Mouse (Mus musculus) cerebellum, postnatal 10 days (tissue): ENCODE data around the gene Pou4f2.

Experiments
- DNase-seq, 2 experiments: peaks; one replicate each; pipeline ENCODE4 v3.0.0; 2021; ENCODE audit warnings: mixed read lengths in 2 of 2

Pou4f2 gene

DNA sequence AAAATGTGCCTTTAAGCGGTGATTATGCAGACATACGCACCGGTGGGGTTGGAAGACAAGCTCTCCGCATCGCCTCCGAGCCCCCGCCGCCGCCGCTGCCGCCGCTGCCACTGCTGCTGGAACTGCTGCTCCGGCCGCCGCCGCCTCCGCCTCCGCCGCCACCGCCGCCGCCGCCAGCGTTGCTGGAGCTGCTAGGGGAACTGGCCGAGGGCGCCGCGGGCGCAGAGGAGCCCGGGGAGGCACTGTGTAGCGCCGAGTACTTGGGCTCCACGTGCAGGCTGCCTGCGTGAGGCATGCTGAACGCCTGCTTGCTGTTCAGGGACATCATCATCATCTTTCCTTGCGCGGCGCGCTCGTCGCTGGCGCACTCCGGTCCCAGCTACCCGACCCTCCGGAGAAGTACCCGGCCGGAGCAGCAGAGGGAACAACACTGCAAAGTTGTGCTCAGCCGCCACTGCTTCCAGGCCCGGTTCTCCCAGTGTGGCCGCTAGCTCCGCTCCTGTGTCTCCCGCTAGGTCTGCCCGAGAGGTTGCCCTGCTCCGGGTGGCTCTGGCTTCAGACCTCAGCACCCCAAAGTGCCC is at the start of gene Pou4f2:
Gene Pou4f2, minus strand, starts transcription at position 575 of the 581 bp plus-strand sequence.
- peak; percentile 58 to 59 for DNase-seq

DNA sequence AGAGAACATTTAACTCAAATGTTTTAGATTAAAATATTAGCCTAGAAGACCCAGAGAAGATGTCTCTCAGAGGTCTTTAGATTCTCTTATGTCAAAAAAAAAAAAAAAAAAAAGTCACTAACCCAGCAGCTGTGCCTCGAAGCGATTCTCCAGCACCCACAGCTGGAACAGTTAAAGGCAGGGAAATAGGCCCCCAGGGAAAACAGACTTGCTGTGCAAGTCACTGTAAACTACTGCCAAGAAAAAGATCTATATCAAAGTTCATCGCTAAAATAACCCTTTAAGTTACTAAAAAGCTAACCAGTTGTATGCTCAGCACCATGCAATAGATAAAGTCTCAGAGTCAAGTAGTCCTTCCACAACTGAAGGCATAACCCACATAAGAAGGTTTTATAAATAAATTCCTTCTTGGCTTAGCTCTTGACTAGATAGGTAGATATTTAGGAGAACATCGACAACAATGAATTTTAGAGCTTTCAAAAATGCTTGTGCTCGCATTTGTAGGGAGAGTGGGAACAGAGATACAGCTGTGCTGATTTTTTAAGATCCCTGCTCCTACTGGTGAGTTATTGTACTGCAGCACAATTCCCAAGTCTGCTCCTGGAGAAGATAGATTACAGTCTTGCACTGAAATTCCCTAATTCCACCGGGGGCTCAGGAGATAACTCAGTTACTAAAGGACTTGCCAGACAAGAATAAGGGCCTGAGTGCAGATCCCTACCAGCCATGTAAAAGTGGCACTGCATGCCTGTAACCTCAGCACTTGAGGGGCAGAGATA is 40.8 kb upstream of the Pou4f2 start:
- DNase-seq = peak; percentile 8 to 19

DNA sequence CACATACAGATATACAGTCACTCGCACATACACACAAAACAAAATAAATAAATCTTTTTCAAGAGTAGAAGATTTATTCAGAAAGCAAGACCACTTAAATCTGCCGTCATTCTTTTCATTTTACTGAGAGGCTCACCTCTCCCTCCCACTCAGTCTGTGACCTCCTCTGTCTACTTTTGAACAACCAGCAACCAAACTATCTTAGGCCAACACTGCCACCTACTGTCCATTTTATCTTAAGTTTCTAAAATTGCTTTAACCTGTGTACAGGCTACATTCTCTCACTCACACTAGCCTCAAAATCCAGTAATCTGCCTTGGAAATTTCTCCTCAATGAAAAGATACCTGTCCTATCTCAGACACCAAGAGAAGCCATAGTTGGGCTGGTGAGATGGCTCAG is 31.4 kb upstream of the Pou4f2 start:
- peak; percentile 4 to 8 for DNase-seq

DNA sequence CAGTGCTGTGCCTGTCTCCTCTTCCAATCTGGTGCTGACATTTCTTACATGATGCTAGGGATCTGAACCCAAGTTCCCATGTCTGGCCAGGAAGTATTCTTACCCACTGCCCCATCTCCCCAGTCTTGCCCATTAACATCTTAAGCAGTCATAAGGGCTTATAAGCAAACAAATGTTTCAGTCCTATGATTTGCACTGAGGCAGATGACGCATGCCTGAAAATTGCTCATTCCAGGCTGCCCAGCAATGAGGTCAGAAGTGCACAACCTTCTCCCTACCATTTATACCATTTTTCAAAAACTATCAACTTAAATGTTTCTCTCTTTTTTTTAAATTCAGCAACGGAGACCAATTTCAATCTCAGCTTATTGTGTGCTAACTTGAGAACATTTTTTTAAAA is 27.5 kb upstream of the Pou4f2 start:
- no peak for DNase-seq

DNA sequence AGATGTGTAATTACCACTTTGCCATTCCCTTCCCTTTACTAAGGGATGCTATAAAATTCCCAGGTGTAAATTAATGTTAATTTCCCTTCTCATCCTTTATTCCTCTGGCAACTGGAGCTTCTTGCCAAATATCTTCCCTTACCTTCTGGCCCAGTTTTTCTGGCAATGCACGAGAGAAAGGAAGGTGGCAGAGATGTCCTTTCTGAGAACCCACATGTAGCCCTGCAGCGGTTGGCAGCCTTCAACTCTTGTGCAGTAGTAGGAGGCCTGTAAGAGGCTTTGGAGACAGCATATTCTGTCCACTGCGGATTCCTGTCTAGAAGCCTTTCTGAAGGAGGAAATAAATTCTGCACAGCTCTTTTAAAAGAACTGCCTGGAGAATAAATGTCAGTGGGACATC is 20.0 kb upstream of the Pou4f2 start:
- no peak for DNase-seq

DNA sequence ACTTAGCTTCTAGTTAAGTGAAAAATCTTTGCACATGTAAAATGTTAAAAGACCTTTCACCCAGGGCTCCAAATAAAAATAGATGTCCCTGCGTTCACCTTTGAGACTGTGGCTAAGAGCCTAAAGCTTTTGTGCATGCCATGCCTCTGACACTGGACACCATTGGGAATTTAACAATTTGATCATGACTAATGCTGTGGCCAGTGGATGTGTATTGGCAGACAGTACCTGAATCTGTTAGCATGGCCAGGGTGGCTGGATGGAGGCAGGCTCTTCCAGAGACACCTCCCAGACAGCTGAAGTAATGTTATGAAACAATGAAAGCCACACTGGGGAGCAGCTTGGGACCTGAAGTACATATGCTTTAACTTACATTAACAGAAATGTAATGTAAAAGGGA is 6.3 kb upstream of the Pou4f2 start:
- no peak for DNase-seq

DNA sequence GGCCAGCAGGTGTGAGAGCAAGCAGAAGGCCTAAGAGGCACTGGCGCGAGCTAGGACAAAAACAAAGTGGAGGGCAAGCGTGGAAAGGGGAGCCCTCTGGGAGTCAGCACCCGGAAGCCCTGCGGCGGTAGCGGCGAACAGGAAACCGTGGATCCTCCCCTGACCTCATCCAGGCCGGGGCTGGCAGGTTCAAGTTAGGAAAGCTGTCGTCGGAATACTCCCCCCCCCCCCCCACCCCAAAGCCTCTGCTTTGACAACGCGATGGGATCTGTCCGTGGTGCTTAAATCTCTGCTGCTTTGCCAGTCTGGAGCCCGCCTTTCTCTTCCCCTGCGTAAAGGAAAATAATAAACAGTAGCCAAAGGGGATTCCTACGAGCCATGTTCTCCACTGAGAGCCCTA is 1.7 kb upstream of the Pou4f2 start:
- peak; percentile 25 to 32 for DNase-seq

DNA sequence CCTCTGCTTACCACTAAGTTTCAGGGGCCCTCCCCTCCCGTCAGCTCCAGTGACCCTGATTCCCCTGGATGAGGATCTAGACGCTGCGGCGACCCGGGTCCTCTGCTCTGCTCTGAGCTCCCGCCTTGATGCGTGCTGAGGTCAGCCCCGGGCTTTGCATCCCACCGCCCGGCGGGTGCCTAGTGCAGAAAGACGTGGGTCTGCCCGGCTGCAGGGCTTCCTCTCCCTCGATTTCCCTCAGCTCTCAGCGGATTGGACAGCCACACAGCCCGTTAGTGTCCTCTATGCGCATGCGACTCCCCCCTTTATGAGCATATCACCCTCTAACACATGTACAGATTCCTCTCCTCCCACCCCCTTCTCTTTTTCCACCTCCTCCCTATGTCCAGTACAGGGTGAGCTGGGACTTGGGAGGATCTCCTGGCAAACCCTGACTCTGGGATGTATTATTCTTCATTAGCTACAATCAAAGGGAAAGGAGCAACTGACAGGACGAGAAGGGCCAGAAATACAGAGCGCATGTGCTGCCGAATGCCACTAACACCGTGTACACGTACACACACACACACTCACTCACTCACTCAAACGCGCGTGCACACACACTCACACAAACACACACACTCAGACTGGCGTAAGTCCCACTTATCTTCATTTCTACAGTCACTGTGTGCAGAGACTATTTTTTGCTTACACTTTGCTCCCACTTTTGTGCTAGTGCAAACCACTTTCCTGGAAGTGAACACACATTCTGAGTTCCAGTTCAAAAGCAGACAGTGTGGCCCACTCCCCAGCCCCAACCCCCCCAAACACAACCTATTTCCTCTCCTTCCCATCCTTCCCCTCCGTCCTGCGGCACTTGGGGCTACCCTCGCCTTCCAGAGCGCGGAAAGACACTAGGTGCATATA is 948 bp upstream of the Pou4f2 start:
- DNase-seq = peak; percentile 27 to 28

DNA sequence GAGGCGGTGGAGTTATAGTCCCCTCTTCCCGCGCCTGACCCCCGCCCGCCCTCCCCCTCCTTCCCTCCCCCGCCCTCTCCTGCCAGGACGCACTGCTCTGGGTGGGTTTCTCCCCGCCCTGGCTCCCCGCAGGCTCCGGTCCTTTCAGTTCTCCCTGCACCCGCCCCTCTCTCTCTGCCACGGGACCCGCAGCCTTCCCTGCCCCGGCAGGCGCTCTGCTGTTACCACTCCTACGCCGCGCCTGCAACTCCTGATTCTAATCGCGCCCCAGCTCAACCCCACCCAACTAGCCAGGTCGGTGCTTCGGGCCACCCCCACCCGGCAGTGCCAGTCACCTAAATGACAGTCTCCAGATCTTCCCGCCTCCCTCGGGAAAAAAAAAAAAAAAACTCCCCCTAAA is 216 bp upstream of the Pou4f2 start:
- peak; percentile 24 to 28 for DNase-seq

DNA sequence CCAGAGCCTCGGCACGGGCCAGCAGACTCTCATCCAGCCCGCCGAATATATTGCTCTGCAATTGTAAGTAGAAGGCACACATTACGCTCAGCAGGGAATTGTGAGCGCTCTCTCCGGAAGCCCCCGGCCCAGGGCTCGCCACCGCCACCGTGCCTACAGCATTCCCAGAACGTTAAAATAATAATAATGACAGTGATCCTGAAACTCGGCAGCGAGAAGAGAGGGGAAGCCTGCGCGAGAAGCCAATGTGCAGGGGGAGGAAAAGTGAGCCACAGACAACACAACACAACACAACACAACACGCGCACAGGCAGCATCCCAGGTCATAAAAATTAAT is 853 bp downstream of the Pou4f2 start:
- peak in 1 of 2 experiments; percentile 25 for DNase-seq

DNA sequence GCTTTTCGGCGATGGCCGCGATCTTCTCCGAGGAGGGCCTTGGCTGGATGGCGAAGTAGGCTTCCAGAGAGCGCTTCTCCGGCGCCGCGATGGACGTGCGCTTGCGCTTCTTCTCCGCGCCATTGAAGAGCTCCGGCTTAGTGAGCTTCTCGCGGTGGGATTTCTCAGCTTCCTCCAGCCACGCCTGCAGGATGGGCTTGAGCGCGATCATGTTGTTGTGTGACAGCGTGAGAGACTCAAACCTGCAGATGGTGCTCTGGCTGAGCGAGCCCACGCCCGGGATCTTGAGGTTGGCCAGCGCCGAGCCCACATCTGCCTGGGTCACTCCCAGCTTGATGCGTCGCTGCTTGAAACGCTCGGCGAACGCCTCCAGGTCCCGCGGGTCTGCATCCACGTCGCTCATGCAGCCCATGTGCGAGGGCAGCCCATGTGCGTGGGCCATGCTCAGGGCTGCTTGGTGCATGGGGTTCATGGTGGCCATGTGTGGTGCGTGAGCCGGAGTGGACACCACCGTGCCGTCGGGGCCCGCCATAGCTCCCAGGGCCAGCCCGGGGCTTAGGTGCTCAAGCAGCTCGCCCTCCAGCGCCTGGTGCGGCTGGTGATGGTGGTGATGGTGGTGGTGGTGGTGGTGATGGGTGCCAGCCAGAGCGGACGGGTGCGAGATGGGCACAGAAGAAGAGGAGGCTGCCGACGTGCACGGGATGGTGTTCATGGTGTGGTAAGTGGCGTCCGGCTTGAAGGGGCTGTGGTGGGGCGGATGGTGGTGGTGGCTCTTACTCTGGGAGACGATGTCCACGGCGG is 1.4 kb downstream of the Pou4f2 start:
- DNase-seq = peak; percentile 34 to 54

DNA sequence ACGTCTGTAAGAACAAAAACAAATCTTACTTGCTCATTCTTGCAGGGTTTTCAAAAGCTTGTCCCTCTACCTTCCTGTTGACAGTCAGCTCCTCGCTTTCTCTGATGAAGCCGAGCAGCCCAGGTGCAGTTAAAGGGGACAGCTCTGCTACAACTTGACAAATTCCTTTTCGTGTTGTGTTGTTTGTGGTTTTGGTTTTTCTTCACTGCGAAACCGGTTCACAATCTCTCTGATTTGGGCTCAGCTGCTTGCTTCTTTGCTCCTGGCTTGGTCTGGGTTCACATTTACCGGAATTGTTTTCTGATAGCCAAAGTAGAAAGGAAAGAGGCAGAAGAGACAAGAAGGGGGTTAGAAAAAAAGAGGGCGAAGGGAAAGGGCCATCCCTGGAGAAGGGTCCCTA is 2.1 kb downstream of the Pou4f2 start:
- DNase-seq = peak; percentile 3 to 34

DNA sequence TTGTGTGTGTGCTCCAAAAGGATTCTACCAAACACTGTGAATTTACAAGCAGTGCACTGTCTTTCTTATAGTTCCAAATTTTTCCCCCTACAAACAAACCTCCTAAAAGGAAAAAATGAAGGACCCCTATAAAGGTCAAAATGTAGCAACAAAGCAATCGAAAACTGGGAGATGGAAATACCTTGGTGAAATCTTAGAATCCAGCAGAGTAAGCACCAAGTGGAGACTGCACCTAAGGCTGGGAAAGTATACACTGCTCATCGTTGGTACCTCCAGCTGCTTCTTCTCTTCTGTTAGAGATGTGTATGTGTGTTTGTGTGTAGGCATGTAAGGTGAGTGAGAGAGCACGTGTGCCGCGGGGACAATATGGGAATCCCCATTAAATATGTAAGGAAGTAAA is 3.1 kb downstream of the Pou4f2 start:
- DNase-seq = peak in 1 of 2 experiments; percentile 27

DNA sequence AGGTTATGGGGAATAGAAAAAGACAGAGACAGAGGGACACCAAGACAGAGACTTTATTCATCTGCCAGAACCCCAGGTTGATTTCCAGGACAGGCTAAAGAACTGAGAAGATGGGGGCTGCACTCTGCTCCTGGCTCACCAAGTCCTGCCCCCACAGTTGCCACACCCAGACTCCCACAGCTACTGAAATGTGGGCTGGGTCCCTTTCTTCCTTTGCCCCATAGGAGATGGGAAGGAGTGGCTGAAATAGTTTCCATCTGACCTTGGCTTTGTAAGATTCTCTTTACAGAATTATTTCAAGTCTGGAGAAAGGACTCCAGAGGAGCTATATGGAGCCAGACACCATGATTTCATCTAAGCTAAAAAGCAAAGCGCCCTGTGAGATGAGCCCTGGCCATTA is 4.0 kb downstream of the Pou4f2 start:
- DNase-seq = no peak

DNA sequence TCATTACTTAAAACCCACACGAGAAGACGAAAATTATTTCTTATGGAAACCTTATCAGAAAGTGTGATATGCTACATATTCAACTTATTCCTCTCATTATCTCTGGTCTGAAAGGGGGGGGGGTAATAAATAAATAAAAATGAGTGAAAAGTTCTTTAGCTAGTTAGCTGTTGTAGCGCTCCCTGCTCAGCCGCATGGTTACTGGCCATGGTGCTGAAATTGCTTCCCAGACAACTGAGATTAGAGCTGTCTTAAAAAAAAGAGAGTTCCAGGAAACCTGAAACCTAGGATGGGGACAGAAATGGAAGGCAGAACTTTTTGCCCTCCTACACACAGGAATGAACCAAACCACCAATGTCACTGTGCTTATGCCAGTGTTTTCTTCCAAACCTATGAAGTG is 5.1 kb downstream of the Pou4f2 start:
- DNase-seq = peak; percentile 21 to 25

DNA sequence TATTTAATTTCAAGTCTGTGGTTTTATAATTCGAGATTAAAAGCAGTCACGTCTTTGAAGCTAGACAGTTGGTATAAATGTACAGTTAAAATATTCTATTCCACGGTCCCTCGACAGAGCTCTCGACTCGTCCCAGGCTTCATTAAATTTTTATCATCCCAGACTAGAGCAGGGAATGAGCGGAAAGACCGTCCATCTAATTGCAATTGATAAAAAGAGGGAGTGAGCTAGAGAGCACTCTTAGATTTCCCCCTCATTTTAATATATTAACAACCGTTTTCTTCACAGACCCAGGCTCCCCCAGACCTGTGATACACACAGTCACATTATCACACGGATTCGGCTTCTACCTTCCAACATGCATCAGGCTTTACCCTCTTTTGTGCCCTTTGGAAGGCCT is 8.3 kb downstream of the Pou4f2 start:
- no peak for DNase-seq

DNA sequence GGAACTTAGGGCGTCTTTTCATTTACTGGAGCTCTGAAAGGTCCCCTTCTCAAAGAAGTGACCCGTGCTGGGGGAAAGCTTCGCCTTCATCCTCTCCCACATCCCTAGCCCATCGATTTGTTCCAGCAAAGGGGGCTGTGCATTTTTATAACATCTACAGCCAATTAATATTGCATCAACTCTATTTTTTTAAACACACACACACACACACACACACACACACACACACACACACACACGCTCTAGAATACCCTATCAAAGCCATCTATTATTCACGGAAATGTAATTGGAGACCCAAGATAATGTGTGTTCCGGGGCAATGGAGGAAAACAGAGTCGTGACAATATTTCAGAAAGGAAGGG is 8.7 kb downstream of the Pou4f2 start:
- DNase-seq = no peak

DNA sequence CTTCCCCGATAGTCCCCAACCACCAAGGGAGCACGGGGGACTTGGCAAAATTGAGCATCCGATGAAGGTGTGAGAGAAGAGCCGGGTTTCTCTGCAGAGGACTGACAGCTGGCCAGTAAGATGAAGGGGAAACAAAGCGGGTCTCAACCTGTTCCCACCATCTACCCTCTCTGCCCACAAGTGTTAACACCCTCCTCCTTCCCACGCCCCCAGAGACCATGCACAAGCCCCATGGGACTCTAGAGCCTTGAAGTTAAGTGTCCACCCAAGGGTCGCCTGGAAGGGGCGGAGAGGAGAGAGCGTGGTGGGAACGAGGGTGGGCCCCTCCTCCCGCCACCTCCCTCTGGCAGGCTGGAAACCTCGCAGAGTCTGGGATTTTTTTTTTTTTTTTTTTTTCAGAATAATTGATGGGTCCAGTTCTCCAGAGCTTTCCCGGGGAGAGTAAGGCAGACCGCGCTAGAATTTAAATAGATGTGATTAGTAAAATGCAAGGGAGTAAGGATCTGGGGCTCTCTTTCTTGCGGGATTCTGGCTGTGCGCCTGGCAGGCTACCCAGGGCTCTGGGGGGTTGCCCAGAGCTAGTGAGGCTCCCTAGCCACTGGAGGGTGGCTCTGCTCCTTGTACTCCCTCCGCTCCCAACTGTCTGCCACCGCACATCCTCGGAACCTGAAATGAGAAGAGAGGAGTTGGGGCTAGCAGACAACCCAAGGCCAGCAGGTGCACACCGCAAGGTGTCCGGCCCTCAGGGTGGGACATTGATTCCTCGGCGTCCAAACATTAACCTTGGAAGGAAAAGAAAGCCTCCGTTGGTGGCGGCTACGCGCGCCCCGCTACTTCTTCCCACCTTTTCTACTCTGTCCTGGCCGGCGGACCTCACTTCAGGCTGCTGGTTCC is 9.3 kb downstream of the Pou4f2 start:
- DNase-seq = peak in 1 of 2 experiments; percentile 22

DNA sequence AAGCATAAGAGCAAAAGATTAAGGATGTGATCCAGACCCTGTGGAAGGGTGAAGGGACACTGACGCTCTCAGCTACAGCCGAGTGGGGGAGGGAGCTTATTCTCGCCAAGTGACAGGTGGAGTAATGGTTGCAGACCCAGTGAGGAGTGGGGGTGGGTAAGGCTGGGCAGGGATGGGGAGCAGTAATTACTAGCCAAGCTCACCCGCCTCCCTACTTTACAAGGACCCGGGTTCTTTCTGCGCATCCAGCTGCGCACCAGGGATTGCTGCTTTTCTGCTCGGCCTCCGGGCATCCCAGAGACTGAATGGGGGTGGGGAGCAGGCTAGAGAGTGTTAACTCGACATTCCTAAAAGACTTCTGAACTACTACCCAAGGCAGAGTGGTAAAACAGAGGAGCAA is 10.0 kb downstream of the Pou4f2 start:
- peak; percentile 27 to 29 for DNase-seq

DNA sequence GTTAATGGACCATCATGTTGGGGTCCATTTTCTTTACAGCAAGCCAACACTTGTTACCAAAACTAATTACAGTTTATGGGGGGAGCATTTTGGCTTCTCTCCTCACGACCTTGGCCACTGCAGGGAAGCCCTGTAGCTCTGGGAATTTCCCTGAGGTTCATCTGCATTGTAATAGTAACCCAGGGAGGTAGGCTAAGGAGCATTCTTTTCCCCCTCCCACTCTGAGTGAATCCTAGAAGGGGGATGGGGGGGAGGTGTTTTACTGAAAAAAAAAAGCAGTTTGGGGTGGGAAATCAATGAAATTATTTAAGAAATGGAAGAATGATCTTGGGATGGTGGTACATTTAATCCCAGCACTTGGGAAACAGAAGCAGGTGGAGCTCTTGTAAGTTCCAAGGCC is 12.5 kb downstream of the Pou4f2 start:
- no peak for DNase-seq

DNA sequence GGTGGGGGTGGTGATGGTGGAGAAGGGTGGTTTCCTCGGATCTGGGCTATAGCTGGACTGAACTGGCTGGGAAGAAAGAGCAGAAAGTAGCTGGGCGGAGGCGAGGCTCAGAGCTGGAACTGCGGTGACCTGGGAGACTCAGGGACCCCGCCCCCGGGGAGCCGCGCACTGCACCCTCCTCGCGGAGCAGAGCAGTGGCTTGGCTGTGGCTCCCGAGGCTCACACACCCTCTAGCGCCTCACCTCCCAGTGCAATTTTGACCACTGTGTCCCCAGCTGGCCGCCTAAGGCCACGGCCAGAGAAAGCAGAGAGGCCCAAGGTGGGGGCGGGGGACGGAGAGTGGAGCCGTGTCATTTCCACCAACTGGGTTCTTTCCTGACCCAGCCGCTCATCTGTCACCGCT is 16.3 kb downstream of the Pou4f2 start:
- DNase-seq = peak; percentile 35 to 47

DNA sequence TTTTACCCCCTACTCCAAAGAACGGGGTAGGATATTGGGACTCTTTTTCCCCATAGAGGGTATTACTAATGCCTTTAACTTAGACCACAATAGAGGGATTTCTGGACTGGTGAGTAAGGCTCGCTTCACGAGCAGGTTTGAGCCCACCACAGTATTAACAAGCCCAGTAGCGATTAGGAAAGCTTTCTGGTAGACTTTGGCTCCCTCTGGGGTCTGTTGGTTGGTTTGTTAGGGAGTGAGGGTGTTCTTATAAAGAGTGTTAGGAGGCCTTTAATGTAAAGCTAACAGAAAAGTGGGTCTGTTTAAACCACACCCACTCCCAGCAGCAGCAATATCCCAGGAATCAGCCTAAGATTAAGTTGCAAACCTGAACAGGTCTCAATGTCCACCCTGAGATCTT is 17.2 kb downstream of the Pou4f2 start:
- peak in 1 of 2 experiments; percentile 23 for DNase-seq
